Mouse (Mus musculus): ENCODE data around the gene Sh3d19.
"Not testable (repeated sequence)": the region's sequence is repeated elsewhere in the genome, so short reads cannot be mapped to it uniquely, and the experiment has no call there.

Sh3d19 gene

GRCm38 (mm10) chr3:85981761-85982160 lies 10.9 kb downstream of the Sh3d19 start:
- DNase-seq, result not testable (repeated sequence)

DNA sequence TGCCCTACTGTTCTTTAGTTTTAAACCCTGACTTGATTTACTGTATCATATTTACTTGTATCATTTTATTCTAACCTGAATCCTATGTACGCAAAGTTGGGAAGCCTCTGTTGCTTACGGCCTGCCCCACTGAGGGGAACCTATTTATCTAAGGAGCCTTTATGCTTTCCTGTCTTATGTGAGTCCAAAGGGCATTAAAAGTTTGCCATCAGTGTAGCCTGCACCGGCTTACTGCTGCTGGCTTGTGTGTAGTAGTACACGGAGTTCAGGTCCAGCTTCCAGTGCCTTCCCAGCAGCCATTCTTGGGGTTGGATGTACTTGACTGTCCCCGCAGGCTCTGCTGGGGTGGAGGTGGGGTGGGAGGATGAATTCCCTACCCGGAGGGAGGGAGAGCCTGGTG lies 13.6 kb downstream of the Sh3d19 start:
- DNase-seq, result no peak

- DNase-seq, result no peak
Observed at GRCm38 (mm10) chr3:85987225-85987624, 16.3 kb downstream of the Sh3d19 start.

GRCm38 (mm10) chr3:85991140-85991801 lies 20.4 kb downstream of the Sh3d19 start:
- DNase-seq, result no peak

- DNase-seq, result no peak
Observed at GRCm38 (mm10) chr3:85991802-85992156, 20.9 kb downstream of the Sh3d19 start.

GRCm38 (mm10) chr3:85993744-85994143 lies 22.8 kb downstream of the Sh3d19 start:
- DNase-seq, result no peak

DNA sequence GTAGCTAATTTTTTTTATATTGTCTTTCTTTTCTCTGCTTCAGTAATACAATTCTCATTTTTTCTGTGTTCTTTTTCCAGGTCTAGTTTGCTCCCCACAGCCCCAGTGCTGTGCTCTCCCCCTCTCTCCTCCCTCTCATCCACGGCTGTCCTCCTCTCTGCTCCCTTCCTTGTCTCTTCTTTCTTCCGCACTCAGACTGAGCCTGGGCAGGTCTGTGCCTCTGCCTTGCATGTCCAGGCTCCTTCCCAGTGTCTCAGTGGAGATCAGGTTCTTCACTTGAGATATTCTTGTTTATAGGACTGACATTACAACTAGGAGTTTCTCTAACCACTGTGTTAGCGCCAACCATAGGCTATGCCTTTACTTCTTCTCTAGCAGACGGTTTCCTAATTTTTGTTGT lies 23.7 kb downstream of the Sh3d19 start:
- DNase-seq, result no peak

- no peak for DNase-seq
Observed at GRCm38 (mm10) chr3:86001271-86001670, 30.4 kb downstream of the Sh3d19 start.

- DNase-seq, result peak; percentile 15
Observed at GRCm38 (mm10) chr3:86002423-86002822, 31.5 kb downstream of the Sh3d19 start, which contains the start of gene Prss48. Gene Prss48, minus strand, starts transcription at chr3:86002491.

DNA sequence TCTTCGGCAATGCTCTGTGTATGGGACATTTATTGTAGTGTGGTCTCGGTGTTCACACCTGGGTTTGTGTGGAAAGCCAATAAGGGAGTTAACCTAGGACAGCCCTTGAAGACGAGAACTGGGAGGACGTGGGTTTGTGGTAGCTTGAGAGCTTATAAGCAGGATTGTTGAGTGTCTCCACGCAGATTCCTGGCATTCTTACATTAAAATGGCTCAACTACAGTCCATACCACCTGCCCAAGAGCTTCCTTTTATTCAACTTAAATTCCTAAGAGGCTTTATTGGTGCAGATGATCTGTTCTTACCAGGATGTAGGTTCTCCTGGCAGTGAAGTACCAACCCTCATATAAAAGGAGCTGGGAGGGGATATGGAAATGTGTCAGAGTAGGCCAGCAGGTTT lies 32.0 kb downstream of the Sh3d19 start:
- DNase-seq, result no peak

- no peak for DNase-seq
Observed at GRCm38 (mm10) chr3:86004751-86005150, 33.8 kb downstream of the Sh3d19 start.

DNA sequence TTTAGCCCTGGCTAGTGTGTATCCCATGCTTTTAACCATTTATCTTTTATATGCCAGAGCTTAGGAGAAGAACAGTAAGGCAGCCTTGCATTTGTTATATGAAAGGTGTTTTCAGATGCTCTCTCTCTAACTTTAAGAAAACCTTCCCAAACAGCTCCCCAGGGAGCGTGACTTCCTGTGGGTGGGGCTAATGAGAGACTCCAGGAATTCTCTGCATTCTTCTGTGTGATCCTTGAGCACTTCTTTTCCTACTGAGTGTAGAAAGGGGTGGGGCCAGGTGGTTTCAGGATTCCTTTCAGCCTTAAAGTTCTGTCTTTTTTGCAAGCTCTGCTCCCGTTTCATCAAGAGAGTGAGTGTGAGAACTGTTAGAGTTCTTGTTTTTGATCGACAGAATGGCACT lies 39.7 kb downstream of the Sh3d19 start:
- no peak for DNase-seq

DNA sequence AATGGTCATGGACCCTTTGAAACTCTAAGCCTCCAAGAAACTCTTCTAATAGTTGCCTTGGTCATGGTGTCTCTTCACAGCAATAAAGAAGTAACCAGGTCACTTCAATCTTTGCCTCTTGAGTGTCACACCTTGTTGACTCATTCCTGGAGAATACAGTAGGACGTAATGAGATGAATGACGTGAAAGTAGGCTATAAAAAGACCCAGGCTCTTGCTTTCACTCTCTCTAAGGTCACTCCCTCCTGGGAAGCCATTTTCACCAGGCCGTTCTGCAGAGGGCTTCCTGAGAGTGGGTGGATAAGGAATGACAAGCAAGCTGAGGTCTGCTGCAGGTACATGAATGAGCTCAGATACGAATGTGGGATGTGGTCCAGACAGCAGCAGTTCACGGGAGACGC lies 40.5 kb downstream of the Sh3d19 start:
- no peak for DNase-seq

DNA sequence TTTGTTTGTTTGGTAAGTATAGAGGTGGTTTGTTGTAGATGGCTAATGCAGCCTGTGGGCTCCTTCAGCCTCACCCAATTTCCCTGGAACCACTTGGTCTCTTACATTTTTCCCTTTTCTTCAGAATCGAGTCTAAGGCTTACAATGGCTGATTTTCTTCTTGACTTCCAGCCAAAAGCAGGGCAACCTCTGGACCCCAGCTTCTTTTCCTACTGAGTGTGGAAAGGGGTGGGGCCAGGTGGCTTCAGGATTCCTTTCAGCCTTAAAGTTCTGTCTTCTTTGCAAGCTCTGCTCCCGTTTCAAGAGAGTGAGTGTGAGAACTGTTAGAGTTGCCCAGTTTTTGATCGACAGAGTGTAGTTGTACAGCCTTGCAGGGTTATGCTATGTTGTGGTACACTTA lies 40.9 kb downstream of the Sh3d19 start:
- no peak for DNase-seq

DNA sequence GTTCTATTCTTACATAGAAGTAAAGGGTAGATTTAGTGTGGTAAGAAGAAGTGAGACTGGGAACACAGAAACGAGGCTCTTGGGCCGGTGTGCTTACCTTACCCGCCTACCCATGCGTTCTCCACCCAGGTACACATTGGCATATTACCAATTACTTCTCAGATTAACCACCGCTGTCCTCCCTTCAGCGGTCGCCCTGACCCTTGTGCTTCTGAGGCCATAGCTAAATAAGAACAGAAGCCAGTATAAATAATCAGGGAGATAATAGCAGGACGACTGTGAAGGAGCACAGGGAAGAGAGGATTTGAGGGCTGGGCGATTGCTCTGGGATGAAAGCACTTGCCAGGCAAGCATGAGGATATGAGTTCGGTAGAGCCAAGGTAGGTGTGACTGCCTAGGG lies 42.9 kb downstream of the Sh3d19 start:
- DNase-seq, result no peak

DNA sequence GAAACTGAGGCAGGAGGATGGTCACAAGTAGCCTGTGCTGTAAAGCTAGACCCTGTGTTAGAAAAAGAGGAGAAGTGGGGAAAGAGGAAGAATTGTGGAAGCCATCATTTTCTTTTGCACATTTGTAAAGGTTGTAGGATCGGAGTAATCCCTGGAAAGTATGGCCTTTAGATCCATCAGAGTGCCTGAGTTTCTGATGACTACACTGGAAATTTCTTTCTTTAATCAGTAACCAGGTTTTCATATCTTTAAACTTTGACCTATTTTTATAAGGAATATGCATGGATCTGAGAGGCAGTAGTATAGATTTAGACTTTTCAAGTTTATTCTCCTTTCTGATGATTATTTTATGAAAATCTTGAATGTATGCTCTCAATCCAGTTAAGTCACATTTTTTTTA lies 46.1 kb downstream of the Sh3d19 start:
- no peak for DNase-seq

DNA sequence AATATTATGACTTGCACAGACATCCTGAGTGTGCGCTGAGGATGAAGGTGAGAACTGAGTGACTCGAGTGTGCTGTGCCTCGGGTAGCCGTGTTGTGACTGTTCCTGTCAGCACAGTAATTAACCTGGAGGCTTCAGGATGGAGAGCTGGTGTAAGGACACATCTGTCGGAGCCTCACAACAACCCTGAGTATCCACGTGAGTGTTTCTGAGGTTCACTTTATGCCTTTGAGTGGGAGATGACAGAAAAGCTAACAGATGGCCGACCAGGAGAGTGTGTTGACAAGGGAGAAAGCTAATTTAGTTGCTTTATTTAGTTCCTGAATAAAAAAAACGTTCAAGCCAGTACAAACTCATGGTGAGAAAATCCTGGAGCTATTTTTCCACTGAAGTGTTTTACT lies 46.6 kb downstream of the Sh3d19 start:
- no peak for DNase-seq

DNA sequence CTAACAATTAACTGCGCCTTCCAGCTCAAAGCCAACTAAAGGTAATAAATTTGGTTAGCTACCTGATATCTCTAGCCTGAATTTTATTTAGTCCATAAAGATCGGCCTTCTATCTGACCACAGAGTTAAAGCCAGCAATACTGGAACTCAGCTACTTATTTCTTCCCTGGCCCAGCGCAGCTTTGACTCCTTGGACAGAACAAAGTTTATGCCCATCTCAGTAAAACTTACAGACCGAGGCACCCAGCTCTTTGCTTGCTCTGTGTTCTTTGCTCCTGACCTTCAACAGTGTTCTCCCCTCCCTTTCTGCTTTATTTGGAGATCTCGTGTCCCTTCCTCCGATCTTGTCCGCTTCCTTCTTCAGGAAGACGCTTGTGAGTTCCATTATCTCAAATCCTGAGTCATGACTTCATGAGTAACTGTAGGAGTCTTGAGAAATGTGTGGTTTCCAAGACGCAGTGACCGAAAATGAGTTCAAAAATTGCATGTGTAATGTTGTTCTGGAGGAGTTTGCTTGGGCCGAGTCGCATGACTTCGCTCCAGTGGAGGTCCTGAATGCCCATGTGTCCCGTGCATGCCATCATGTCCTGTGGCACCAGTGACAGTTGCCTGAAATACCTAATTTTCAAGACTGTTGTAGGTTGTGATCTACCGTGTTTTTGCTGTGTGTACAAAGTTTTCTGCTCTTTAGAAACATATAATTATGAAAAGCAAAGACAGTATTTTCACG lies 50.2 kb downstream of the Sh3d19 start:
- no peak for DNase-seq

DNA sequence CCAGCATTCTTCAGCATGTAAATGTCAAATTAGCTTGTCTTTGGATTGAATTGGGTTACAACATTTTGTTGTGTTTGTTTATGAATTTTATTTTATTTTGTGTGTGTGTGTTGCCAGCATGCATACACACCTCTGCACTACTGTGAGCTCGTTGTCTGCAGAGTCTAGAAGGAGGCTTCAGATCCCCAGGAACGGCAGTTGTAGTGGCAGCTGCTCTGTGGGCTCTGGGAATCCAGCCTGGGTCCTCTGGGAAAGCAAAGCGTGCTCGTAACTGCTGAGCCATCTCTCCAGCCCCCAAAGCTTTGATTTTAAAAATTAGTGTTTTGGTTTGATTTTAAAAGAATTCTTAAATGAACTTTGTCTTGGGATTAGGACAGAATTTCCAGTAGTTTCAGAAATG lies 50.7 kb downstream of the Sh3d19 start:
- DNase-seq, result no peak

GRCm38 (mm10) chr3:86024065-86024795 lies 53.3 kb downstream of the Sh3d19 start:
- DNase-seq, result no peak

- DNase-seq, result no peak
Observed at GRCm38 (mm10) chr3:86025341-86026137, 54.6 kb downstream of the Sh3d19 start.

DNA sequence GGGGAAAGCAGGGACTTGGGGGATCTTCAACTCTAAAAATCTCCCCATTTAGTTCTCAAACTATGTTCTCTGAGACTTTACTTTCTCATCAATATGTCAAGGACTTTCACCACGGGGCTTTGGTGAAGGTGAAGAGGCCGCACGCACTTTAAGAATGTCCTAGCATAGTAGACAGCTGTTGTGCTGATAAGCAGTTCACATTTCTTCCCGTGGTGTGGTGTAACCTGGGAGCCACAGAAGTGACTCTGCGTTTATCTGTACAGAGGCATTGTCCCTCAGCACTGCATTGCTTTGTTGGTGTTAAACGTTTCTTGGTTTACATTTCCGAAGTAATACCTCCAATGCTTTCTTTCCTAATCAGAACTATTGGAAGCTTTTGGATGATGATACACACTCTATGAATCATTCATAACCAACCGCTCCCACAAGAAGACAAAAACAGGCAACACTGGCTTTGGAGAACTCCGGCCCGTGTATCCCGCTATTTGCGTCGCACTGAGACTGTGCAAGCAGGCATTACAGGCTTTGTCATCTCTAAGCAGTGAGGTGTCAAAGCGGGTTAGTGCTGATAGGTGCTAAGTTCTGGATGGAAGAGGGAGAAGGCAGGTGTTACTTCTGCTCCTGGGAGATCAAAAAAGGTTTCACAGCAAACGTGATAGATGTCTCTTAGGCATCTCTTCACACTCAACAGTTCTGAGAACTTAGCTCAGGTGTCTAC lies 57.9 kb downstream of the Sh3d19 start:
- no peak for DNase-seq

DNA sequence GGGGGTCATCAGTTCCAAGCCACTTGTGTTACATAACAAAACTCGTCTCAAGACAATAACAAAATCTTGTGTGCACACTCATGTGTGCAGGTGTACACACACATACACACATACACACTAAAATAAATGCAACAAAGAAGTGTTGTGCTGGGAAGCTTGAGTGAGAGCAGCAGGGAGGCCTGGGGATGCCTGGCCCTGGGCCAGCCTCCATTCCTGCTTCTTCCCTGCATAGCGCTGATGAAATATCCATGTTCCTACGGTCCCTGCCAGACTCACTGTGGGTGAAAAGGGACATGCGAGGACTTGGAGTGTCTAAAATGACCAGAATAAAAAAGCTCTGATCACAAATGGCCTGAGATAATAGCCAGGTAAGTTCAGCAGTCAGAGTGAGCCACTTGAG lies 59.7 kb downstream of the Sh3d19 start:
- DNase-seq, result no peak
